Mouse (Mus musculus) layer of hippocampus, postnatal 14 days (tissue): ENCODE measurements around the gene Mmp20. TPM values are rescaled to one million over a fixed set of nuclear protein-coding genes. Genes with fewer than 3 reads are reported as not detected.

Experiments used
- DNase-seq, 2 experiments: peaks; one replicate each; pipeline ENCODE4 v3.0.0; 2021 to 2022; ENCODE audit warnings: low spot score in 2 of 2, mixed read lengths in 1 of 2
- total RNA-seq, 2 experiments: library from RNA; stranded (reverse); gene quantifications; 2 replicates each; pipeline ENCODE4 v1.2.3; 2021

Gene Mmp20
- total RNA-seq, 2 experiments from 2014 or later: not detected

GRCm38 (mm10) chr9:7689799-7690198 is 61.8 kb downstream of the Mmp20 start:
- DNase-seq: no peak

DNA sequence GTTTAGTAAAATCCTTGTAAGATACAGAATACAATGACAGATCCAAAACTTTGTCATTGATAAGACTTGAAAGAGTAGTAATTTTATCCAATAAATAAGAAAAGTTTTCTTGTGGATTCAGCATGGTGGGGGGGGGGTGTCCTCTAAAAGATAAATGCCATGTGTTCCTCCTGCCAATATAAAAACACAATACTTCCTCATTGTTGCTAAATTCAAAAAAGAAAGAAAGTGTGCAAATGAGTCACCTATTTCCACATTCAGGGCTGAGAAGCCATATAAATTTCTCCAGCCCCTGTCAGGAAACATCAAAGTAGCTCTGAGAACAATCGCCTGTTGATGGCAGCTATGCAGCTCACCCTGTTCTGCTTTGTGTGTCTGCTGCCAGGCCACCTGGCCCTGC is 63.8 kb downstream of the Mmp20 start, which contains the start of gene Mmp7:
Gene Mmp7, plus strand, starts transcription at position 301 of the 400 bp plus-strand sequence.
- DNase-seq: no peak

DNA sequence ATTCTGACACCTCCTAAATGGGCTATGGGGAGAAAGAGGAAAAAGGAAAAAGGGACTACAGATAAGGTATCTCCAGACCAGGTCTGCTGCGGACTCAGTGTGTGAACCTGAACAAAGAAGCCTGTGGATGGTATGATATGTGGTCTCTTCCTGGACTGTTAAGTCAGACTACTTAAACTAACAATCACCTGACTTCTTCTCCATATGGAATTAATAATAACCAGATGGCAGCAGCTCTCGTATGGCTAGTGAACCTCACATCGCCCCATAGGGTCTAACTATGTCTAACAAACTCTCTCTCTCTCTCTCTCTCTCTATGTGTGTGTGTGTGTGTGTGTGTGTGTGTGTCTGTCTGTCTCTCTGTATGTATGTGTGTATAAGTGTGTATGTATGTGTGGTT is 65.9 kb downstream of the Mmp20 start:
- DNase-seq: no peak

GRCm38 (mm10) chr9:7695646-7696045 is 67.6 kb downstream of the Mmp20 start:
- DNase-seq: no peak

DNA sequence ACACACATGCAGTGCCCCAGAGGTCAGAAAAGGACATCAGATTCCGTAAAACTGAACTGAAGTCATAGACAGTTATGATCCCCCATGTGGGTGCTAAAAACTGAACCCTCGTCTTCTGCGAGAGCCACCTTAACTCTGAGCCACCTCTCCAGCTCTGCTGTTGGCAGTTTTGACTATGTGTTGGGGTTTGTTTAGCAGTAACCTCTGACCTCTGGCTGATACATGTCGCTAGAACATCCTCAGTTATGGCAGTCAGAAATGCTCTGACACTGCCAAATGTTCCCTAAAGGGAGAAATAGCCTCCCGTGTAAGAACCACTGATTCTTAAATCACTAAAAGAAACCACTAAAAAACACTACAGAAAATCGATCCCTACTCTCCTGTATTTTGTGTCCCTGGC is 80.7 kb downstream of the Mmp20 start:
- no peak for DNase-seq

DNA sequence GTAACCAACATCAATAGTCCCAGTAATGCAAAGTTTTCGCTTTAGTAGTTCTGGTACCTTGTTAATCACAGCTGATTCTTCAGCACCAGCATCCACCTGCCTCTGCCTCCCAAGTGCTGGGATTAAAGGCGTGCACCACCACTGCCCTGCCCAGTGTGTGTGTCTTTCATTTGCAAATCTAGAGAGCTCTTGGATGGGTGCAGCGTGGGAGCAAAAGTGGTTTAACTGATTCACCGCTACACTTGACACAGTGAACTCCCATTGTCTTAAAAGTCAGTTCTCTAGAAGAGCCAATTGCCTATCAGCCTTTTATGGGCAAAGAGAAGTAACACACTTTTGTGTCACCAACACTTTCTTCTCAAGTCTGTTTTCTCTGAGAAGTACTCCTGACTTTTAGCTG is 83.2 kb downstream of the Mmp20 start:
- no peak for DNase-seq

DNA sequence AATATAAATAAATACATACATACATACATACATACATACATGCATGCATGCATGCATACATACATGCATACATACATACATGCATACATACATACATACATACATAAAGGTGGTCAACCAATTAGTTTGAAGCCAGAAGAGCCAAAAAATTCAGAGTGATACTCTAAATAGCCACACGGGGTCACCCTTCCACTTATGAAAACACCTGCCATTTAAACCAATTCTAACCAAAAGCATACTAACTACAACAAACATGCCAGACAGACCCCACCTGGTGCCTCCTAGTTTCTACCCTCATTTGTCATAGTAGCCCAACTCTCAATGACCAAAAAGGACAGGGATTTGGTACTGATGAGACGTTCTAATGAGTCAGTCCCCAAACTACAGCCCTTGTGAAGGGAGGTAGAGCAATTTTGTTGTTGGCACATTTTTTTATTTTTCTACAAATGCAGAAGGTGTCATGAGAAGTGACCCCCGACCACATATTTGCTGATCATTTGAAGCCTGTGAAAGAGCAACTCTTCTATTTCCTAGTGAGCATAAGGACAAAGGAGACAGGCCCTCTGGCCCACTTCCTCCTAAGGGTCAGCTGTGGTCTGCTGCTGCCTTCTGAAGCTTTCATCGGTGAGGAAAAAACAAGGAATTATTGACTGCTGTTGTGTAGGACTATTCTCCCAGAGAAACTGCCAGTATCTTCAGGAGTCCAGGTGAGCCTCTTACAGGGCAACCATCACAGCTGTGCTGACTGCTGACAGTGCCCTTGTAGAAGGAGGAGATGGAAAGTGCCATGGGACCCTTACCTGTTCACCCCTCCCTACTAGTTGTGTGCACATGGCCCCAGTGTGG is 86.3 kb downstream of the Mmp20 start:
- DNase-seq: peak; percentile 17 to 54

- no peak for DNase-seq
These were observed 86.8 kb downstream of the Mmp20 start for GRCm38 (mm10) chr9:7714908-7715175.

DNA sequence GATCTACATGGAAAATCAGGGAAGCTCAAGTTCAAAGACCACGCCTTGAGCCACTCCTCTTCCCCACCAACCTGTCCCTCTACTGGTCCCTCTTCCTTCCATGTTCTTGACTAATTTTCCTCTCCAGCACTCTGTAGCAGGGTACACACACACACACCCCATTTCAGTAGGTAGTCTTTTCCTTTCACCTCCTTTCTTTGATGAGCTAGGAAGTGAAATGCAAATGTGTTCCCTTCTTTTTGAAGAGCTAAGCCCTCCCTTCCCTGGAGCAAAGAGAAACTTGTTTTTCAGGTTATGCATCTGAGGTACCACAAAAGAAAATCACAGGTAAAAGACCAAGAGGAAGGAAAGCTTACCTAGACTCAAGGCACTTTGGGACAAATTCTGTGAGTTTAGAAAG is 93.5 kb downstream of the Mmp20 start:
- DNase-seq: no peak

Other genes starting within 250 kb of the Mmp20 start
- not detected for gene Mmp1b, start 240.2 kb upstream of the Mmp20 start, total RNA-seq
- not detected for gene Mmp3, start 182.4 kb upstream of the Mmp20 start, total RNA-seq
- gene Mmp10, start 125.9 kb upstream of the Mmp20 start, total RNA-seq: not detected
- gene Mmp8, start 69.8 kb upstream of the Mmp20 start, total RNA-seq: not detected
- not detected for gene Mmp27, start 56.8 kb upstream of the Mmp20 start, total RNA-seq
- not detected for gene Mmp7, start 63.9 kb downstream of the Mmp20 start, total RNA-seq
- gene Tmem123, start 135.8 kb downstream of the Mmp20 start, total RNA-seq: 10 to 100 TPM; 12.3 to 14.7 TPM
- gene Birc2, start 208.8 kb downstream of the Mmp20 start, total RNA-seq: 10 to 100 TPM; 34.9 to 35.4 TPM
- gene Birc3, start 245.0 kb downstream of the Mmp20 start, total RNA-seq: 1 to 10 TPM; 3.7 to 4.2 TPM